Mouse (Mus musculus) kidney, adult 2 months (tissue): ENCODE measurements at regions not wholly inside any gene's neighbourhood (a gene's known extent, or its start where the extent isn't known, plus 50 kb on each side); places are given as distances from the start of the nearest gene placed in this dataset.

Experiments used
- CTCF ChIP-seq: fragments of 200-500 bp; conservative IDR thresholded peaks from 2 replicates; pipeline ENCODE4 v1.5.1; 2011; ENCODE audit warnings: low read depth, mild to moderate bottlenecking, control low read depth, low read length, moderate library complexity, mixed read lengths; ENCODE audit not compliant: insufficient read depth, insufficient read length
- POLR2A ChIP-seq: fragments of 200-500 bp; IDR thresholded peaks from one replicate; pipeline ENCODE4 v1.6.1; 2011; ENCODE audit warnings: low read depth, low read length, control low read depth

DNA sequence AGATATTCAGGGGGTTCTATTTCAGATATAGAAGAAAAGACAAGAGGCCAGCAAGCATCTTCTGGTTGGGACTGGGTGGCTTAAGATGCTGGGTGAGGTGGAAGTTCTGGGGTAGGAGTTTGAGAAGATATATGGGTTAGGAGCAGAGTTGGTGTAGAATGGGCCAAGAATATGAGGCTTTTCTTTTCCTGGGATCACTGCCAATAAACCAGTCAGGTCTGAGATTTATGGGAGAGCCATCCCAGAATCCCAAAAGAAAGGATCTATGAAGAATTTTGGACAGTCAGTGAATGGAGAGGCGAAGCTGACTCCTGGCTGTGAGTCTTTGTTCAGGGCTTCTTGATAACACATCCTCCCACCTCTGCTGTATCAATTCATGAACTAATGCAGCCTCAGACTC lies 192.0 kb upstream of the Klf4 start:
- TF ChIP-seq CTCF (no peak), POLR2A (no peak)
